Mouse (Mus musculus): ENCODE measurements around the gene Mtap. TPM values are rescaled to one million over a fixed set of nuclear protein-coding genes. Genes with fewer than 3 reads are reported as not detected.

Mtap gene
- 16.2 and 17.5 TPM in 2 replicates for polyA plus RNA-seq (2012; ENCODE audit: insufficient read depth, insufficient read length, missing spikeins)

GRCm38 (mm10) chr4:89136906-89137541 lies at the start of gene Mtap:
TSS of gene Mtap (plus strand) at chr4:89137122.
- peak within 1 kb of the TSS; percentile 69 for H3K4me3 ChIP-seq (ENCODE audit: insufficient read depth, low read depth, low read length)
- H3K27ac ChIP-seq (replicated peaks; ENCODE audit: low read depth, low read length), result peak within 1 kb of the TSS; percentile 30
- H3K4me1 ChIP-seq (ENCODE audit: control insufficient read depth, insufficient read depth, insufficient read length, low read length), result no peaks in the 10 kb centered on the region

- H3K27ac ChIP-seq (replicated peaks; ENCODE audit: low read depth, low read length), result no peak overlapping the region
- no peak overlapping the region for H3K4me3 ChIP-seq (ENCODE audit: insufficient read depth, low read depth, low read length)
- H3K4me1 ChIP-seq (ENCODE audit: control insufficient read depth, insufficient read depth, insufficient read length, low read length), result no peaks in the 10 kb centered on the region
Measured at GRCm38 (mm10) chr4:89089110-89089509, 47.8 kb upstream of the Mtap start.

GRCm38 (mm10) chr4:89090217-89090616 lies 46.7 kb upstream of the Mtap start:
- H3K4me3 ChIP-seq (ENCODE audit: insufficient read depth, low read depth, low read length), result no peak overlapping the region
- H3K27ac ChIP-seq (replicated peaks; ENCODE audit: low read depth, low read length), result no peak overlapping the region
- no peaks in the 10 kb centered on the region for H3K4me1 ChIP-seq (ENCODE audit: control insufficient read depth, insufficient read depth, insufficient read length, low read length)

GRCm38 (mm10) chr4:89092153-89092552 lies 44.8 kb upstream of the Mtap start:
- Histone ChIP-seq H3K4me3 (ENCODE audit: insufficient read depth, low read depth, low read length) (no peak overlapping the region), H3K27ac (replicated peaks; ENCODE audit: low read depth, low read length) (no peak overlapping the region), H3K4me1 (ENCODE audit: control insufficient read depth, insufficient read depth, insufficient read length, low read length) (no peaks in the 10 kb centered on the region)

- Histone ChIP-seq H3K27ac (replicated peaks; ENCODE audit: low read depth, low read length) (no peak overlapping the region), H3K4me1 (ENCODE audit: control insufficient read depth, insufficient read depth, insufficient read length, low read length) (no peaks in the 10 kb centered on the region), H3K4me3 (ENCODE audit: insufficient read depth, low read depth, low read length) (no peak overlapping the region)
Measured at GRCm38 (mm10) chr4:89094773-89095172, 42.1 kb upstream of the Mtap start.

DNA sequence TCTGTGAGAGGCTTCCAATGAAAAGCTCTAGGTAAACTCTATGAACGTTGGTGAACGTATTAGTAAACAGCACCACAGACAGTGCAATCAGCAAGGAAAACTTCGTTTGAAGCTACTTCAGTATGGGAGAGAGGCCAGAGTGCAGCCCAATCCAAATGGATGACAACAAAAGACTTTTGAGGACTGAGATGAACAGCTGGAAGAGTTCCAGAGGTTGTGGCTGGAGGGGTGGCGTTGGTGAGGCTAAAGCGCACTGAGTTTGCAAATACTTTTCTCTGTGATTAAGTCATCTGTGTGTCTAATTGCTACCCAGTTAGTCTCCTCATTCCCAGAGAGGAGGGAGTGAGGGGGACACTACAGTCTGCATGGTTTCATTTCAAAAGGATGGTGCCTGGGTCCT lies 38.7 kb upstream of the Mtap start:
- no peak overlapping the region for H3K4me3 ChIP-seq (ENCODE audit: insufficient read depth, low read depth, low read length)
- no peak overlapping the region for H3K27ac ChIP-seq (replicated peaks; ENCODE audit: low read depth, low read length)
- no peaks in the 10 kb centered on the region for H3K4me1 ChIP-seq (ENCODE audit: control insufficient read depth, insufficient read depth, insufficient read length, low read length)

DNA sequence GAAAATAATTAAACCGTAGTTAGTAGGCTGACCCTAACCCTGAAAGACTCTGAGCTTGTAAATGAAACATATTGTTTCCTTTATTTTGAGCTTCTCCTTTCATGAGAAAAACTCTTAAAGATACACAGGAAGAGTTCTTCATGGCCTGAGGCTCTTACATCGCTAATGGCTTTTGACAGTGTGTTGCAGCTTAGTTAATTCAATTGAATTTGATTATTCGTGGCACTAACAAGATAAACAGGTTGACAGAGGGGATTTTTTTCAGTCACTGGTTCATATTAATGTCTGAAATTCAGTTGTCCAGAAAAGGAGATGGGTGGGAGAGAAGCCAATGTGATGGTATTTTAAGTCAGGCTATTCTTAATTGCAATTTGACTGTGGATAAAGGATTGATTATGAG lies 35.6 kb upstream of the Mtap start:
- H3K4me3 ChIP-seq (ENCODE audit: insufficient read depth, low read depth, low read length), result no peak overlapping the region
- peaks cover 3% of the 10 kb centered on the region; the same call in 1 of the 2 replicates for H3K4me1 ChIP-seq (ENCODE audit: control insufficient read depth, insufficient read depth, insufficient read length, low read length)
- no peak overlapping the region for H3K27ac ChIP-seq (replicated peaks; ENCODE audit: low read depth, low read length)

GRCm38 (mm10) chr4:89102283-89102682 lies 34.6 kb upstream of the Mtap start:
- Histone ChIP-seq H3K4me1 (ENCODE audit: control insufficient read depth, insufficient read depth, insufficient read length, low read length) (peaks cover 3% of the 10 kb centered on the region; the same call in 1 of the 2 replicates), H3K27ac (replicated peaks; ENCODE audit: low read depth, low read length) (no peak overlapping the region), H3K4me3 (ENCODE audit: insufficient read depth, low read depth, low read length) (no peak overlapping the region)

DNA sequence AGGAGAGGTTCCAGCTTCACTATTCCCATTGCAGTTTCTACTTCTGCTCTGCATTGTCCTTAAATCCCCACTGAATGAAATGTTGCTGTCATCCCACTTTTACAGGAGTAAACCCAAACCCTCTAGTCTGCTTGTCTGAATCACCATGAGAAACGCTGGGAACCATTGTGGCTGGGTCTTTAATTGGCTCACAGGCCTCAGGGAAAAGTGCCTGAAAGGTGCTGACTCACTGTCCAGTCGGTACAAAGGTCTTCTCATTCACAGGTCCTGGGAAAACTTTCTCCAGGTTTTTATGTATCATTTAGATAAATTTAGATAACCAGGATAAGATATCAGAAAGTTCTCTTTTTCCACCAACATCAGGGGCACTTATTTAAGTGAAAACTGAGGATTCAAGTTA lies 31.4 kb upstream of the Mtap start:
- H3K4me3 ChIP-seq (ENCODE audit: insufficient read depth, low read depth, low read length), result no peak overlapping the region
- peaks cover 3% of the 10 kb centered on the region; the same call in 1 of the 2 replicates for H3K4me1 ChIP-seq (ENCODE audit: control insufficient read depth, insufficient read depth, insufficient read length, low read length)
- H3K27ac ChIP-seq (replicated peaks; ENCODE audit: low read depth, low read length), result no peak overlapping the region

DNA sequence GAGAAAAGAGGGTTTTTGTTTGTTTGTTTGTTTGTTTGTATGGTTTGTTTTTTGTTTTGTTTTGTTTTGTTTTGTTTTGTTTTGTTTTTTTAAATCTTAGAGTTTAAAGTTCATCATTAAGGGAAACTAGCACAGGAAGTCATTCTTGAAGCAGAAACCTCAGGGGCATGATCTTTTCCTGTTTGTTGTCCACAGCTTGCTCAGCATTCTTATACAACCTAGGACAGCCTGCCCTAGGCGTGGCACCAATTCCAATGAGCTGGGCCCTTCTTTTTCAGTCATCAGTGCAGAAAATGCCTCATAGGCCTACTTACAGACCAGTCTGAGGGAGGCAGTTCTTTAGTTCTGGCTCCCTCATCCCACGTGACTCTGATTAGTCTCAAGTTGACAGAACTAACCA lies 30.4 kb upstream of the Mtap start:
- no peak overlapping the region for H3K4me3 ChIP-seq (ENCODE audit: insufficient read depth, low read depth, low read length)
- H3K27ac ChIP-seq (replicated peaks; ENCODE audit: low read depth, low read length), result no peak overlapping the region
- H3K4me1 ChIP-seq (ENCODE audit: control insufficient read depth, insufficient read depth, insufficient read length, low read length), result peaks cover 3% of the 10 kb centered on the region; the same call in 1 of the 2 replicates

DNA sequence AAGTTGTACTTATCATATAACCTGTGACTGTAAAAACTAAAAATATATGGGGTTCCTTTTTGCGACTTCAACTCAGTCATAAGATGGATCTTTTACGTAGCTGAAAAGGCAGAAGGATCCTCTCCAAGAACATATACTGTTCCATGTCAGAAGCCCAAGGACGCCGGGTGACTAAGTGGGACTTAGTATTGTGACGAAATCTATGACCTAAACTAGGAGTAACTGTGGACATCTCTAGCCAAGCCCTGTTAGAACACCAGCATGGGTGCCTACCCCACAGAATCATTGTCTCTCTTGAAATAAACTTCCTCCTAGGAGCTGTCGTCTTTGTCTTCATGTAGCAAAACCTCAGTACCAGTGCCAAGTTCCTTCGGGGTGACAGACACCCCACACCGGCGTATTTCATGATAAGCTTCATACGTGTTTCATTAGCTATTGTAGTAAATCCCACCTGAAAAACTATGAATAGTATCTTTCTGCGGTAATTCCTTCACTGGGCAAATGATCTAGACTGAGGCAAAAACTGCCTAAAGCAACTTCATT lies 24.7 kb upstream of the Mtap start:
- Histone ChIP-seq H3K4me3 (ENCODE audit: insufficient read depth, low read depth, low read length) (no peak overlapping the region), H3K4me1 (ENCODE audit: control insufficient read depth, insufficient read depth, insufficient read length, low read length) (no peaks in the 10 kb centered on the region), H3K27ac (replicated peaks; ENCODE audit: low read depth, low read length) (no peak overlapping the region)

DNA sequence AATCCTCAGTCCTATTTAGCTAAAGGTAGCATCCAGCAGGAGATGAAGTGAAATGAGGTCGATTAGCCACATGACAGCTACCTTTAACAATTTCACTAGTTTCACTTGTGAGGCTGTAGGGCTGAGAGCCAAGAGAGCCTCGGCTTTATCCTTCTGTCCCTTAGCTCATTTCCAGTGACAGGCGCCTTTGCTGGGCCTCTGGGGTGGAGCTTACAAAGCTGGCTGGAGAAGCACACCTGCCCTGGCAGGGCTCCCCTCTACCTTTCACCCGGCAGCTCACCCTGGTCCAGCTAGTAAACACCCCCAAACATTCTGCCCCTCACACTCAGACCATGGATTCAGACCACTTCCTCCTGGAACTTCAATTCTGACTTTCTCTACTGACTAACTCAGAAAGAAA lies 24.1 kb upstream of the Mtap start:
- Histone ChIP-seq H3K4me3 (ENCODE audit: insufficient read depth, low read depth, low read length) (no peak overlapping the region), H3K27ac (replicated peaks; ENCODE audit: low read depth, low read length) (no peak overlapping the region), H3K4me1 (ENCODE audit: control insufficient read depth, insufficient read depth, insufficient read length, low read length) (no peaks in the 10 kb centered on the region)

- H3K4me3 ChIP-seq (ENCODE audit: insufficient read depth, low read depth, low read length), result no peak overlapping the region
- no peaks in the 10 kb centered on the region for H3K4me1 ChIP-seq (ENCODE audit: control insufficient read depth, insufficient read depth, insufficient read length, low read length)
- no peak overlapping the region for H3K27ac ChIP-seq (replicated peaks; ENCODE audit: low read depth, low read length)
Measured at GRCm38 (mm10) chr4:89116006-89116405, 20.9 kb upstream of the Mtap start.

GRCm38 (mm10) chr4:89119900-89120299 lies 17.0 kb upstream of the Mtap start:
- no peak overlapping the region for H3K27ac ChIP-seq (replicated peaks; ENCODE audit: low read depth, low read length)
- no peak overlapping the region for H3K4me3 ChIP-seq (ENCODE audit: insufficient read depth, low read depth, low read length)
- no peaks in the 10 kb centered on the region for H3K4me1 ChIP-seq (ENCODE audit: control insufficient read depth, insufficient read depth, insufficient read length, low read length)

- Histone ChIP-seq H3K4me1 (ENCODE audit: control insufficient read depth, insufficient read depth, insufficient read length, low read length) (no peaks in the 10 kb centered on the region), H3K27ac (replicated peaks; ENCODE audit: low read depth, low read length) (no peak overlapping the region), H3K4me3 (ENCODE audit: insufficient read depth, low read depth, low read length) (no peak overlapping the region)
Measured at GRCm38 (mm10) chr4:89120353-89120752, 16.6 kb upstream of the Mtap start.

Data from brown adipose tissue, adult 24 weeks (tissue).